Mouse (Mus musculus) forebrain, embryonic 10.5 days (tissue): Measurements from ENCODE around the gene Tarsl2. TPM values are rescaled to one million over a fixed set of nuclear protein-coding genes. Genes with fewer than 3 reads are reported as not detected.

Experiments
- DNase-seq: peaks from one replicate; pipeline ENCODE4 v3.0.0-alpha.2; 2017; ENCODE audit warnings: low spot score; ENCODE audit errors: extremely low spot score
- H3K27ac ChIP-seq: fragments of 300-500 bp; sonication (generic); 2 replicates; pipeline ENCODE4 v1.5.1; 2016; ENCODE audit warnings: mild to moderate bottlenecking
- H3K27me3 ChIP-seq: fragments of 300-500 bp; sonication (generic); 2 replicates; pipeline ENCODE4 v1.6.1; 2016; ENCODE audit warnings: mild to moderate bottlenecking; ENCODE audit not compliant: poor library complexity, severe bottlenecking
- H3K36me3 ChIP-seq: fragments of 300-500 bp; sonication (generic); replicated peaks from 2 replicates; pipeline ENCODE4 v1.6.1; 2016; ENCODE audit warnings: mild to moderate bottlenecking, moderate library complexity
- H3K4me1 ChIP-seq: fragments of 300-500 bp; sonication (generic); 2 replicates; pipeline ENCODE4 v1.6.1; 2016
- H3K4me3 ChIP-seq: fragments of 300-500 bp; sonication (generic); 2 replicates; pipeline ENCODE4 v1.5.1; 2016; ENCODE audit warnings: mild to moderate bottlenecking, moderate library complexity
- H3K9me3 ChIP-seq: fragments of 300-500 bp; sonication (generic); 2 replicates; pipeline ENCODE4 v1.6.1; 2016; ENCODE audit warnings: mild to moderate bottlenecking, moderate library complexity
- WGBS: fragments of 180-500 bp; shearing (Covaris S2); methylation state at CpG from one replicate; pipeline ENCODE4 v1.1.7; 2016; 5-methylcytosine and 5-hydroxymethylcytosine counted together
- polyA plus RNA-seq: library from polyadenylated mRNA; unstranded; fragments of >200 nt; fragmentation: Nextera tagmentation; extraction: Ambion mirVana; gene quantifications from 2 replicates; pipeline ENCODE4 v1.2.1, GENCODE M21; 2016

Tarsl2 gene
- 7.6 and 8.8 TPM in 2 replicates for polyA plus RNA-seq

- Histone ChIP-seq H3K4me3 (peak within 1 kb of the TSS; percentile 73), H3K4me1 (peaks cover 22% of the 10 kb centered on the region), H3K27me3 (peaks cover 23% of the 10 kb centered on the region), H3K36me3 (peaks cover 26% of the 10 kb centered on the region), H3K9me3 (peaks cover 6% of the 10 kb centered on the region; the same call in 1 of the 2 replicates), H3K27ac (peak within 1 kb of the TSS; percentile 92)
- DNase-seq: peak; percentile 98
- WGBS: under 1% methylated on average over 64 of the region's 64 CpGs
Measured at GRCm38 (mm10) chr7:65644643-65645351, at the start of gene Tarsl2. TSS of gene Tarsl2 (plus strand) at chr7:65644898.

GRCm38 (mm10) chr7:65606124-65606523 is 38.6 kb upstream of the Tarsl2 start:
- DNase-seq: no peak
- Histone ChIP-seq H3K27ac (no peak overlapping the region), H3K4me3 (no peak overlapping the region), H3K4me1 (peaks cover 4% of the 10 kb centered on the region; the same call in 1 of the 2 replicates), H3K27me3 (no peaks in the 10 kb centered on the region), H3K9me3 (no peaks in the 10 kb centered on the region), H3K36me3 (no peaks in the 10 kb centered on the region)
- WGBS: 90% methylated on average over 3 of the region's 3 CpGs

- Histone ChIP-seq H3K9me3 (no peaks in the 10 kb centered on the region), H3K36me3 (no peaks in the 10 kb centered on the region), H3K27ac (no peak overlapping the region), H3K4me1 (peaks cover 4% of the 10 kb centered on the region; the same call in 1 of the 2 replicates), H3K27me3 (no peaks in the 10 kb centered on the region), H3K4me3 (no peak overlapping the region)
- 91% methylated on average over 5 of the region's 5 CpGs for WGBS
- DNase-seq: no peak
Measured at GRCm38 (mm10) chr7:65607003-65607402, 37.7 kb upstream of the Tarsl2 start.

- Histone ChIP-seq H3K27ac (no peak overlapping the region), H3K36me3 (no peaks in the 10 kb centered on the region), H3K27me3 (no peaks in the 10 kb centered on the region), H3K9me3 (no peaks in the 10 kb centered on the region), H3K4me1 (peaks cover 4% of the 10 kb centered on the region; the same call in 1 of the 2 replicates), H3K4me3 (no peak overlapping the region)
- DNase-seq: no peak
- 80% methylated on average over 5 of the region's 5 CpGs for WGBS
Measured at GRCm38 (mm10) chr7:65610171-65610570, 34.5 kb upstream of the Tarsl2 start.

GRCm38 (mm10) chr7:65610673-65611072 is 34.0 kb upstream of the Tarsl2 start:
- H3K27ac ChIP-seq: no peak overlapping the region
- H3K4me3 ChIP-seq: no peak overlapping the region
- WGBS: 86% methylated on average over 8 of the region's 8 CpGs
- peaks cover 4% of the 10 kb centered on the region; the same call in 1 of the 2 replicates for H3K4me1 ChIP-seq
- no peaks in the 10 kb centered on the region for H3K27me3 ChIP-seq
- DNase-seq: no peak
- no peaks in the 10 kb centered on the region for H3K36me3 ChIP-seq
- H3K9me3 ChIP-seq: no peaks in the 10 kb centered on the region

- H3K36me3 ChIP-seq: no peaks in the 10 kb centered on the region
- no peak overlapping the region for H3K27ac ChIP-seq
- H3K27me3 ChIP-seq: no peaks in the 10 kb centered on the region
- H3K9me3 ChIP-seq: no peaks in the 10 kb centered on the region
- no peak overlapping the region for H3K4me3 ChIP-seq
- H3K4me1 ChIP-seq: peaks cover 4% of the 10 kb centered on the region; the same call in 1 of the 2 replicates
- DNase-seq: no peak
- 85% methylated on average over 3 of the region's 3 CpGs for WGBS
Measured at GRCm38 (mm10) chr7:65611298-65611697, 33.4 kb upstream of the Tarsl2 start.

- Histone ChIP-seq H3K4me1 (peaks cover 4% of the 10 kb centered on the region; the same call in 1 of the 2 replicates), H3K36me3 (no peaks in the 10 kb centered on the region), H3K9me3 (no peaks in the 10 kb centered on the region), H3K4me3 (no peak overlapping the region), H3K27ac (no peak overlapping the region), H3K27me3 (no peaks in the 10 kb centered on the region)
- 76% methylated on average over 5 of the region's 5 CpGs for WGBS
- no peak for DNase-seq
Measured at GRCm38 (mm10) chr7:65613723-65614122, 31.0 kb upstream of the Tarsl2 start.

GRCm38 (mm10) chr7:65618751-65619150 is 25.9 kb upstream of the Tarsl2 start:
- 88% methylated on average over 1 of the region's 1 CpGs for WGBS
- no peaks in the 10 kb centered on the region for H3K27me3 ChIP-seq
- no peak for DNase-seq
- H3K9me3 ChIP-seq: no peaks in the 10 kb centered on the region
- no peaks in the 10 kb centered on the region for H3K36me3 ChIP-seq
- H3K4me3 ChIP-seq: no peak overlapping the region
- H3K4me1 ChIP-seq: no peaks in the 10 kb centered on the region
- H3K27ac ChIP-seq: no peak overlapping the region

- H3K4me3 ChIP-seq: no peak overlapping the region
- H3K4me1 ChIP-seq: no peaks in the 10 kb centered on the region
- H3K27ac ChIP-seq: no peak overlapping the region
- no peaks in the 10 kb centered on the region for H3K36me3 ChIP-seq
- H3K27me3 ChIP-seq: no peaks in the 10 kb centered on the region
- H3K9me3 ChIP-seq: no peaks in the 10 kb centered on the region
- WGBS: 82% methylated on average over 7 of the region's 7 CpGs
- no peak for DNase-seq
Measured at GRCm38 (mm10) chr7:65620746-65621145, 24.0 kb upstream of the Tarsl2 start.

- Histone ChIP-seq H3K4me1 (no peaks in the 10 kb centered on the region), H3K27me3 (no peaks in the 10 kb centered on the region), H3K4me3 (no peak overlapping the region), H3K27ac (no peak overlapping the region), H3K36me3 (no peaks in the 10 kb centered on the region), H3K9me3 (no peaks in the 10 kb centered on the region)
- 90% methylated on average over 3 of the region's 3 CpGs for WGBS
- no peak for DNase-seq
Measured at GRCm38 (mm10) chr7:65623330-65623729, 21.4 kb upstream of the Tarsl2 start.

GRCm38 (mm10) chr7:65625528-65625927 is 19.2 kb upstream of the Tarsl2 start:
- Histone ChIP-seq H3K27me3 (no peaks in the 10 kb centered on the region), H3K36me3 (no peaks in the 10 kb centered on the region), H3K27ac (no peak overlapping the region), H3K9me3 (no peaks in the 10 kb centered on the region), H3K4me3 (no peak overlapping the region), H3K4me1 (no peaks in the 10 kb centered on the region; the same call in 1 of the 2 replicates)
- no peak for DNase-seq
- 61% methylated on average over 2 of the region's 2 CpGs for WGBS

- Histone ChIP-seq H3K27ac (no peak overlapping the region), H3K4me1 (no peaks in the 10 kb centered on the region; the same call in 1 of the 2 replicates), H3K4me3 (no peak overlapping the region), H3K27me3 (no peaks in the 10 kb centered on the region), H3K36me3 (no peaks in the 10 kb centered on the region), H3K9me3 (no peaks in the 10 kb centered on the region)
- WGBS: 92% methylated on average over 1 of the region's 1 CpGs
- DNase-seq: no peak
Measured at GRCm38 (mm10) chr7:65629846-65630245, 14.9 kb upstream of the Tarsl2 start.

- Histone ChIP-seq H3K27ac (no peak overlapping the region), H3K4me3 (no peak overlapping the region), H3K9me3 (no peaks in the 10 kb centered on the region), H3K4me1 (no peaks in the 10 kb centered on the region; the same call in 1 of the 2 replicates), H3K36me3 (no peaks in the 10 kb centered on the region), H3K27me3 (no peaks in the 10 kb centered on the region)
- DNase-seq: no peak
- WGBS: 76% methylated on average over 5 of the region's 5 CpGs
Measured at GRCm38 (mm10) chr7:65630661-65631060, 14.0 kb upstream of the Tarsl2 start.
